Mouse (Mus musculus) forebrain, embryonic 12.5 days (tissue): ENCODE data around the gene Ints4. TPM values are rescaled to one million over a fixed set of nuclear protein-coding genes. Genes with fewer than 3 reads are reported as not detected.
A peak's percentile ranks its signal among the peaks of the same experiment; 100 is the strongest.
"Not testable (repeated sequence)": the region's sequence is repeated elsewhere in the genome, so short reads cannot be mapped to it uniquely, and the experiment has no call there.

Source experiments
- ATAC-seq: fragments of 200-750 bp; cut with Nextera tagmentation; 2 replicates; pipeline ENCODE4 v1.8.0; 2017; ENCODE audit warnings: moderate TSS enrichment; ENCODE audit not compliant: low FRiP score
- H3K27ac ChIP-seq: fragments of 300-500 bp; sonication (generic); 2 replicates; pipeline ENCODE4 v1.5.1; 2016; ENCODE audit warnings: mild to moderate bottlenecking
- H3K27me3 ChIP-seq: fragments of 300-500 bp; sonication (generic); 2 replicates; pipeline ENCODE4 v1.6.1; 2016; ENCODE audit warnings: mild to moderate bottlenecking
- H3K36me3 ChIP-seq: fragments of 300-500 bp; sonication (generic); replicated peaks from 2 replicates; pipeline ENCODE4 v1.6.1; 2016; ENCODE audit warnings: mild to moderate bottlenecking
- H3K4me1 ChIP-seq: fragments of 300-500 bp; sonication (generic); 2 replicates; pipeline ENCODE4 v1.6.1; 2016
- H3K4me2 ChIP-seq: fragments of 300-500 bp; sonication (generic); 2 replicates; pipeline ENCODE4 v1.6.1; 2016; ENCODE audit warnings: mild to moderate bottlenecking, moderate library complexity
- H3K4me3 ChIP-seq: fragments of 300-500 bp; sonication (generic); replicated peaks from 2 replicates; pipeline ENCODE4 v1.5.1; 2016; ENCODE audit warnings: mild to moderate bottlenecking
- H3K9ac ChIP-seq: fragments of 300-500 bp; sonication (generic); 2 replicates; pipeline ENCODE4 v1.6.1; 2016; ENCODE audit warnings: mild to moderate bottlenecking
- H3K9me3 ChIP-seq: fragments of 300-500 bp; sonication (generic); 2 replicates; pipeline ENCODE4 v1.6.1; 2016
- WGBS: fragments of 180-500 bp; shearing (Covaris S2); methylation state at CpG from one replicate; pipeline ENCODE4 v1.1.7; 2016; 5-methylcytosine and 5-hydroxymethylcytosine counted together
- polyA plus RNA-seq: library from polyadenylated mRNA; unstranded; fragments of >200 nt; fragmentation: Nextera tagmentation; extraction: Ambion mirVana; gene quantifications from 2 replicates; pipeline ENCODE4 v1.2.1, GENCODE M21; 2016

The Ints4 gene
- 57.8 and 58.3 TPM in 2 replicates for polyA plus RNA-seq

DNA sequence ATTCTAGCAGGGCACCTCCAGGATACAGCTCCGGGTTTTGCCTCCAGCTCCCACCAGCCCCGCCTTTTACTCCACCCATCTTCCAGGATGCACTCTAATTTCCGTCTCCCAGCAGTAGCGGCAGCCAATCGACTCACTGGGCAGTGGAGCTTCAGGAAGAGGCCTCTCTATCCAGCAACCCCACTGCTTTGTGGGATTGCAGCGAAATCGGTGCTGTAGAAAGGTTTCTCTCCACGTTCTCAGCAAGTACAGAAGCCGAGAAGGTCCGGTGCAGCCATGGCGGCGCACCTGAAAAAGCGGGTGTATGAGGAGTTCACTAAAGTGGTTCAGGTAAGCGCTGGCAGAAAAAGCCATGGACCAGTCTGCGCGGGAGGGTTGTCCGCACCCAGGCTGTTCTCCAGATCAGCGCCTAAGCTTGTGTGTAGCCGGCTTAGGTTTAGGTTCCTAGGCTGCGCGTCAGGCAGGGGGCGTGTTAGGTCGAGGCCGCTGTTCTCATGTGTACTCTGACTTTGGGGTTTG is at the start of gene Ints4:
Ints4 (plus strand) TSS at position 136 of the 519 bp plus-strand sequence.
- Histone ChIP-seq H3K9me3 (no peaks in the 10 kb centered on the region), H3K27me3 (no peaks in the 10 kb centered on the region), H3K4me2 (peak within 1 kb of the TSS; percentile 64), H3K4me1 (peaks cover 25% of the 10 kb centered on the region), H3K27ac (peak within 1 kb of the TSS; percentile 79), H3K9ac (peak within 1 kb of the TSS; percentile 74), H3K4me3 (peak within 1 kb of the TSS; percentile 66), H3K36me3 (peaks cover 13% of the 10 kb centered on the region)
- peak; percentile 100 for ATAC-seq
- under 1% methylated on average over 24 of the region's 24 CpGs for WGBS

GRCm38 (mm10) chr7:97433517-97433916 is 47.2 kb upstream of the Ints4 start:
- H3K36me3 ChIP-seq, H3K27ac ChIP-seq, H3K4me2 ChIP-seq, H3K27me3 ChIP-seq, H3K4me3 ChIP-seq, ATAC-seq, H3K9ac ChIP-seq, H3K9me3 ChIP-seq: not testable (repeated sequence)
- peaks cover 22% of the 10 kb centered on the region for H3K4me1 ChIP-seq
- 86% methylated on average over 3 of the region's 3 CpGs for whole genome bisulfite sequencing

- Histone ChIP-seq H3K27ac (no peak overlapping the region), H3K36me3 (no peaks in the 10 kb centered on the region), H3K4me2 (no peak overlapping the region), H3K9ac (no peak overlapping the region), H3K9me3 (no peaks in the 10 kb centered on the region), H3K27me3 (no peaks in the 10 kb centered on the region), H3K4me1 (peaks cover 17% of the 10 kb centered on the region), H3K4me3 (no peak overlapping the region)
- WGBS: 85% methylated on average over 10 of the region's 10 CpGs
- ATAC-seq: no peak
Observed at GRCm38 (mm10) chr7:97434517-97434916, 46.2 kb upstream of the Ints4 start.

DNA sequence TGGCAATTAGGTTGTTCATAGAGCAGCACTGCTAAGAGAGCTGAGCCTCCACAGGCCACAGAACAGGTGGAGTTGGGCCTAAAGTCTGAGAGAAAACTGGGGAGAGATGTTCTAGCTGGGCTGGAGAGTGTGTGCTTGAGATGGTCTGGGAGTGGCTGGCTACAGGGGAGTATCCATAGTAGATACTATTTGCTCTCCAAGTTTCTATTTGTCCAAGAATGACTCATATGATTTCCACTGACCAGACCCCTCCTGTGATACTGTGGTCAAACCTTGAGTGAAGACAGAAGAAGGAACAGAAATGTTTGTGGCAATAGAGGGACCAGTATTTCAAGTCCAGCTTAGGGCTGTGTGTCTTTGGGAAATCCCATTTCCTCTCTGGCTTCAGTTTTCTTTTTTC is 41.8 kb upstream of the Ints4 start:
- no peak overlapping the region for H3K4me2 ChIP-seq
- no peaks in the 10 kb centered on the region for H3K36me3 ChIP-seq
- ATAC-seq: no peak
- no peak overlapping the region for H3K9ac ChIP-seq
- no peak overlapping the region for H3K27ac ChIP-seq
- H3K4me1 ChIP-seq: no peaks in the 10 kb centered on the region
- no peaks in the 10 kb centered on the region for H3K27me3 ChIP-seq
- H3K9me3 ChIP-seq: peaks cover 4% of the 10 kb centered on the region; the same call in 1 of the 2 replicates
- H3K4me3 ChIP-seq: no peak overlapping the region

- 24% methylated on average over 6 of the region's 6 CpGs for WGBS
- Histone ChIP-seq H3K27ac (peak overlapping the region; percentile 96), H3K9ac (no peak overlapping the region), H3K4me1 (peaks cover 13% of the 10 kb centered on the region), H3K27me3 (no peaks in the 10 kb centered on the region), H3K36me3 (no peaks in the 10 kb centered on the region), H3K9me3 (peaks cover 6% of the 10 kb centered on the region; the same call in 1 of the 2 replicates), H3K4me3 (no peak overlapping the region), H3K4me2 (no peak overlapping the region; the same call in 1 of the 2 replicates)
- ATAC-seq: peak; percentile 92
Observed at GRCm38 (mm10) chr7:97446171-97446925, 34.4 kb upstream of the Ints4 start.

- ATAC-seq: peak; percentile 68; the same call in 1 of the 2 replicates
- Histone ChIP-seq H3K36me3 (no peaks in the 10 kb centered on the region), H3K27ac (peak overlapping the region; percentile 96), H3K9ac (no peak overlapping the region), H3K4me2 (no peak overlapping the region), H3K27me3 (no peaks in the 10 kb centered on the region), H3K4me3 (no peak overlapping the region), H3K4me1 (peaks cover 13% of the 10 kb centered on the region), H3K9me3 (0 out of 2 replicates have a peak, but pooled peaks cover 4% of the 10 kb centered on the region)
- WGBS: 48% methylated on average over 6 of the region's 6 CpGs
Observed at GRCm38 (mm10) chr7:97447050-97447531, 33.7 kb upstream of the Ints4 start.

DNA sequence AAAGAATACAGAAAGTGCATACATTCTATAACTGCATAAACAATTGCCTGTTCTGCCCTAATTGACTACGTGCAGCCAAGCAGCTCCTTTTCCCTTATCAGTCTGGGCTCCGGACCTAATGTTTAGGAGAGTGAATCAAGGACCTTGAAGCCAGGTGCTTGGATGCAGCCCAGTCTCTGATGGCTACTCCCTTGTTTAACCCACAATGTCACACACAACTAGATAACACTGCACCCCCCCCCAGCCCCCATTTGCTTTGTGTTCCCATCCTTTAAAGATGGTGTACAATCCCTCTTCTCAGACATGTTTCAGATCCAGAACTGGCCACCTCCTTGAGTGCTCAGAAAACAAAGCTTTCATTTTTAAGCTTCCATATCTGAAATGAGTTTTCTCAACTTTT is 29.7 kb upstream of the Ints4 start, which contains the start of gene Kctd14:
Kctd14 (plus strand) TSS at position 301 of the 400 bp plus-strand sequence.
- H3K4me3 ChIP-seq, H3K4me2 ChIP-seq, H3K27ac ChIP-seq, H3K9ac ChIP-seq, ATAC-seq, H3K36me3 ChIP-seq, H3K9me3 ChIP-seq: not testable (repeated sequence)
- Histone ChIP-seq H3K4me1 (peaks cover 23% of the 10 kb centered on the region), H3K27me3 (0 out of 2 replicates have a peak, but pooled peaks cover 12% of the 10 kb centered on the region)
- WGBS: 82% methylated on average over 2 of the region's 2 CpGs

- Histone ChIP-seq H3K4me2 (no peak overlapping the region), H3K27ac (no peak overlapping the region), H3K4me1 (peaks cover 12% of the 10 kb centered on the region), H3K9ac (no peak overlapping the region), H3K36me3 (no peaks in the 10 kb centered on the region), H3K9me3 (0 out of 2 replicates have a peak, but pooled peaks cover 4% of the 10 kb centered on the region), H3K27me3 (0 out of 2 replicates have a peak, but pooled peaks cover 12% of the 10 kb centered on the region), H3K4me3 (no peak overlapping the region)
- 78% methylated on average over 6 of the region's 6 CpGs for WGBS
- no peak for ATAC-seq
Observed at GRCm38 (mm10) chr7:97452196-97452595, 28.6 kb upstream of the Ints4 start.

DNA sequence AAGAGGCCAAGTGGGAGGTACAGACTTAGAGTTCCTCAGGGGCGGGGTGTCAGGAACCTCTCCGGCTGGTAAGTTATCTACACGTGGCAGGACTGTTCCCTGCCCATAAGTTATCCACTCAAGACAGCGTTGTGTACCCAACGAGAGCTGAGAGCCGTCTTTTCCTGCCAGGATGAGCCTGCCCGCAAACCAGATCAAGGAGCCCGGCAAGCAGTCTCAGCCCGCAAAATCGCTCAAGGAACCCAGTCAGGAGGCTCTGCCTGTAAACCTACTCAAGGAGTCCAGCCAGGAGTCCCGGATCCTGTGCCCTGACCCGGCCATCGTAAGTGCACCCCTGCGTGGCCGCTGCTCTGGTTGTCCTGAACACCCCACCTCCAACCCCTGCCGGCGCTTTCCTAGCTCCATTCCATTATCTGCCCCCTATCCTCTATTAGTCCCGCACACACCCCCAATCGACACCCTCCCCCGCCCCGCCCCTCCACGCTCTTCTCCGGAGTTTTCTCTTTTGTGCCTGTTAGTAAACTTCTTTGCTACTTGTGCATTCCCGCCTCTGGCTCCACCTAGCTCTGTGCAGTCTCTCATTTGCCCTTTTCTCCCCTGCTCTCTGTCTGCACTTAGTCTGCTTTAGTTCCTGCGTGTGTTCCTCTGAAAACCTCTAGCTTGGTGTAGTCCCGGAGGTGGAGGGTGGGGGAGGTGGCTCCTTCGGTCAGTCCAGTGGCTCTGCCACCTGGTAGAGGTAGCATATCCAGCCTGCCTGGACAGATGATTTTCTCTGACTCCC is 27.4 kb upstream of the Ints4 start:
- Histone ChIP-seq H3K36me3 (no peaks in the 10 kb centered on the region), H3K27ac (no peak overlapping the region), H3K4me1 (peaks cover 10% of the 10 kb centered on the region), H3K9me3 (0 out of 2 replicates have a peak, but pooled peaks cover 4% of the 10 kb centered on the region), H3K9ac (peak overlapping the region; percentile 44), H3K4me2 (peak overlapping the region; percentile 60), H3K27me3 (0 out of 2 replicates have a peak, but pooled peaks cover 12% of the 10 kb centered on the region), H3K4me3 (peak overlapping the region; percentile 30)
- 5% methylated on average over 27 of the region's 27 CpGs for WGBS
- peak; percentile 14; the same call in 1 of the 2 replicates for ATAC-seq

DNA sequence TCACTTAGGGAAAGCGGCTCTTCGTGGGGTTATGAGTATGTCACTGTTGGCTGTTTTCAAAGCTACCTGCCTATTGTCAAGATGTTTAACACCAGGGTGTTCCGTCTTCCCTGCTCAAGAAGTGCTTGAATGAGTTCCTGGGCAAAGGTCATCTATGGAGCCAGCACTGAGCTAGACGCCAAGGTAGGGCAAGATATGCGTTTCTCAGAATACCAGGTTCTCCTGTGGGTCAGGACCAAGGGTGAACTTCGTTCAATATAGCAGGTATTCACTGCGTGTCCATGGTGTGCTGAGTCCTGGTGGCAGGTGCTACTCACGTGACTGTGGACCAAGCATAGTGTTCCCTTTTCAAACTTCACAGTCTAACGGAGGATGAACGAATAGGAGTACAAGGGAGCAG is 26.0 kb upstream of the Ints4 start:
- no peak for ATAC-seq
- no peaks in the 10 kb centered on the region for H3K36me3 ChIP-seq
- no peak overlapping the region for H3K9ac ChIP-seq
- WGBS: 91% methylated on average over 10 of the region's 10 CpGs
- H3K9me3 ChIP-seq: no peaks in the 10 kb centered on the region
- H3K27me3 ChIP-seq: 0 out of 2 replicates have a peak, but pooled peaks cover 12% of the 10 kb centered on the region
- peaks cover 10% of the 10 kb centered on the region for H3K4me1 ChIP-seq
- H3K27ac ChIP-seq: no peak overlapping the region
- H3K4me3 ChIP-seq: no peak overlapping the region
- no peak overlapping the region for H3K4me2 ChIP-seq

DNA sequence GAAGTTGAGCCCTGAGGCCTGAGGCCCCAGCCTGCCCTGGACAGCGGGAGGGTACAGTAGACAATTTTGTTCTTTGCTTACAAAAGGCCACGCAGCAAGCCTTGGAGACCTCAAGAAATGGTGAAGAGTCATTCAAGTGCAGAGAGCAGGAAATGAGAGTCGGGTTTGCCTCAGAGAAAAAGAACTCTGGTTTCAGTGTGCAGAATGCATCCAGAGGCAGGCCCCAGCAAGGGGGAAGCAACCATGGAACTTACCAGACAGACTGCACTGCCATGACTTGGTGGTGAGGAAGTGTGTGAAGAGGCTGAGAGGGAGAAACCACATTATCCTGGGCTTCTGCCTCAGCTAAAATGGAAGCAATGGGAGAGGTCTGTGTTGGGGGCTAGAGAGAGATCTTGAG is 25.2 kb upstream of the Ints4 start:
- Histone ChIP-seq H3K4me2 (no peak overlapping the region), H3K27ac (no peak overlapping the region), H3K27me3 (0 out of 2 replicates have a peak, but pooled peaks cover 12% of the 10 kb centered on the region), H3K4me3 (no peak overlapping the region), H3K9me3 (no peaks in the 10 kb centered on the region), H3K36me3 (no peaks in the 10 kb centered on the region), H3K4me1 (peaks cover 10% of the 10 kb centered on the region), H3K9ac (no peak overlapping the region)
- WGBS: 76% methylated on average over 3 of the region's 3 CpGs
- no peak for ATAC-seq

GRCm38 (mm10) chr7:97473001-97473400 is 7.8 kb upstream of the Ints4 start:
- H3K9me3 ChIP-seq: no peaks in the 10 kb centered on the region
- WGBS: 85% methylated on average over 5 of the region's 5 CpGs
- no peaks in the 10 kb centered on the region for H3K36me3 ChIP-seq
- H3K27me3 ChIP-seq: no peaks in the 10 kb centered on the region
- H3K27ac ChIP-seq: no peak overlapping the region
- H3K4me2 ChIP-seq: no peak overlapping the region
- no peak overlapping the region for H3K4me3 ChIP-seq
- H3K4me1 ChIP-seq: no peaks in the 10 kb centered on the region
- H3K9ac ChIP-seq: no peak overlapping the region
- no peak for ATAC-seq
